8 mouse cellular contexts compared by ENCODE assay signal in genomic region chr9:51102963-51103807, GRCm38 (mm10). TPM values are rescaled to one million over a fixed set of nuclear protein-coding genes. Genes with fewer than 3 reads are reported as not detected.
DNase-seq lines count a peak whose midpoint lies in the region; ATAC-seq and TF ChIP-seq lines count a peak whose summit lies in the region.

No protein-coding gene starts in this region.

- no peak for TF ChIP-seq EP300 in heart, postnatal 0 days (IDR thresholded peaks at IDR 0.05; ENCODE audit: low read depth)

- no peaks in the 10 kb centered on the region for H3K9me3 ChIP-seq in forebrain, embryonic 11.5 days (ENCODE audit: control insufficient read depth, low read length)
- H3K9me3 ChIP-seq in heart, postnatal 0 days (replicated peaks; ENCODE audit: control insufficient read depth, low read length): no peaks in the 10 kb centered on the region

- peaks cover 2% of the 10 kb centered on the region; the same call in 1 of the 2 replicates for H3K4me1 ChIP-seq in forebrain, embryonic 11.5 days (replicated peaks; ENCODE audit: control insufficient read depth, insufficient read depth, low read length)
- 0 out of 2 replicates have a peak, but pooled peaks cover 7% of the 10 kb centered on the region for H3K4me1 ChIP-seq in heart, postnatal 0 days (ENCODE audit: control insufficient read depth, insufficient read depth)
- H3K4me1 ChIP-seq in lung, adult 2 months (ENCODE audit: control insufficient read depth, insufficient read depth, low read length): 0 out of 2 replicates have a peak, but pooled peaks cover 2% of the 10 kb centered on the region

- H3K4me2 ChIP-seq in forebrain, embryonic 11.5 days (ENCODE audit: low read depth, low read length, severe bottlenecking): peak overlapping the region; percentile 97
- H3K4me2 ChIP-seq in heart, postnatal 0 days (ENCODE audit: low read depth, low read length): peak overlapping the region; percentile 99

- peak; percentile 24 for DNase-seq in ES-CJ7 (ENCODE audit: low read depth, low spot score)
- peak; percentile 24 to 34 for DNase-seq in adrenal gland, postnatal 4 days (ENCODE audit: low spot score in 2 of 2)
- peak; percentile 77 for DNase-seq in forebrain, embryonic 11.5 days (ENCODE audit: low spot score)
- peak; percentile 18 for DNase-seq in heart, postnatal 0 days (ENCODE audit: low spot score)
- peak; percentile 55 to 65 for DNase-seq in kidney, postnatal 25 days
- peak; percentile 26 for DNase-seq in lung, adult 2 months
- DNase-seq in ovary, adult 18-20 months (ENCODE audit: low spot score): peak; percentile 38

- TF ChIP-seq POLR2A in lung, adult 2 months (IDR thresholded peaks at IDR 0.05; ENCODE audit: borderline replicate concordance, extremely low read depth, low read depth, low read length): no peak

- TF ChIP-seq CTCF in heart, postnatal 0 days (IDR thresholded peaks at IDR 0.05; ENCODE audit: low read depth): no peak
- TF ChIP-seq CTCF in lung, adult 2 months (IDR thresholded peaks at IDR 0.05; ENCODE audit: insufficient read depth, low read length): no peak

- ATAC-seq in forebrain, embryonic 11.5 days (replicated peaks; ENCODE audit: low FRiP score): peak; percentile 73
- ATAC-seq in heart, postnatal 0 days (ENCODE audit: insufficient read depth, low read depth): peak; percentile 74; the same call in 1 of the 2 replicates
- no peak for ATAC-seq in megakaryocyte-erythroid progenitor cell, adult 5-6 weeks (replicated peaks; ENCODE audit: low FRiP score, low TSS enrichment, poor library complexity, severe bottlenecking)

- peaks cover 6% of the 10 kb centered on the region; the same call in 1 of the 2 replicates for H3K27me3 ChIP-seq in forebrain, embryonic 11.5 days (ENCODE audit: control insufficient read depth, insufficient read depth, low read length)
- peaks cover 22% of the 10 kb centered on the region for H3K27me3 ChIP-seq in heart, postnatal 0 days (ENCODE audit: control insufficient read depth, insufficient read depth, low read length)

- peak overlapping the region; percentile 46 for H3K4me3 ChIP-seq in forebrain, embryonic 11.5 days (ENCODE audit: low read depth, low read length)
- peak overlapping the region; percentile 58 for H3K4me3 ChIP-seq in heart, postnatal 0 days (ENCODE audit: low read depth, low read length)
- peak overlapping the region; percentile 50 for H3K4me3 ChIP-seq in lung, adult 2 months (replicated peaks; ENCODE audit: extremely low read depth, low read depth, low read length)

- H3K36me3 ChIP-seq in forebrain, embryonic 11.5 days (ENCODE audit: control insufficient read depth, insufficient read depth, low read length): no peaks in the 10 kb centered on the region
- H3K36me3 ChIP-seq in heart, postnatal 0 days (replicated peaks; ENCODE audit: control insufficient read depth, insufficient read depth, low read length): no peaks in the 10 kb centered on the region

- H3K9ac ChIP-seq in forebrain, embryonic 11.5 days (ENCODE audit: low read length): peak overlapping the region; percentile 66
- peak overlapping the region; percentile 57 for H3K9ac ChIP-seq in heart, postnatal 0 days (replicated peaks; ENCODE audit: low read depth, low read length)

- H3K27ac ChIP-seq in forebrain, embryonic 11.5 days (ENCODE audit: low read depth, low read length): no peak overlapping the region
- no peak overlapping the region for H3K27ac ChIP-seq in heart, postnatal 0 days (ENCODE audit: low read depth)

- 2% methylated on average over 44 of the region's 44 CpGs for WGBS in forebrain, embryonic 11.5 days
- WGBS in heart, postnatal 0 days: 3% methylated on average over 44 of the region's 44 CpGs
- WGBS in lung, adult 2 months: 4% methylated on average over 41 of the region's 44 CpGs

RNA-seq across cellular contexts. Expression of gene 4833427G06Rik, which starts 1.3 kb away (rescaled TPM):
- total RNA-seq in adrenal gland, postnatal 4 days (2021): under 1 TPM in 1 of 2 experiments, not detected in 1; 0.31 TPM
- polyA plus RNA-seq in forebrain, embryonic 11.5 days (2014; fragmentation: Nextera tagmentation; extraction: Ambion mirVana): not detected in 2 replicates
- total RNA-seq in heart, postnatal 0 days (2014; rRNA removed; ENCODE audit: low replicate concordance): not detected in 2 replicates
- polyA plus RNA-seq in heart, postnatal 0 days (2015; fragmentation: Nextera tagmentation; extraction: Ambion mirVana): 0.21 TPM in 1 of 2 replicates, not detected in the other
- 1.9 and 2.4 TPM in 2 replicates for polyA plus RNA-seq in lung, adult 2 months (2012; rRNA removed)
- total RNA-seq in megakaryocyte-erythroid progenitor cell, adult 5-6 weeks (2014; fragmentation: Nextera tagmentation): not detected in 2 replicates
- not detected in 2 replicates for total RNA-seq in megakaryocyte-erythroid progenitor cell, adult 5-6 weeks (2017)

RNA-seq across cellular contexts. Expression of gene Layn, which starts 26.3 kb away (rescaled TPM):
- 10 to 100 TPM in 1 of 2 experiments, 1 to 10 TPM in 1; 7.7 to 10.4 TPM for total RNA-seq in adrenal gland, postnatal 4 days (2021)
- 1.3 and 1.7 TPM in 2 replicates for polyA plus RNA-seq in forebrain, embryonic 11.5 days (2014; fragmentation: Nextera tagmentation; extraction: Ambion mirVana)
- 8.4 and 9.9 TPM in 2 replicates for total RNA-seq in heart, postnatal 0 days (2014; rRNA removed; ENCODE audit: low replicate concordance)
- polyA plus RNA-seq in heart, postnatal 0 days (2015; fragmentation: Nextera tagmentation; extraction: Ambion mirVana): 6.7 and 6.9 TPM in 2 replicates
- 8.4 and 9.9 TPM in 2 replicates for polyA plus RNA-seq in lung, adult 2 months (2012; rRNA removed)
- total RNA-seq in megakaryocyte-erythroid progenitor cell, adult 5-6 weeks (2014; fragmentation: Nextera tagmentation): not detected in 2 replicates
- total RNA-seq in megakaryocyte-erythroid progenitor cell, adult 5-6 weeks (2017): 6.1 TPM in 1 of 2 replicates, not detected in the other

RNA-seq across cellular contexts. Expression of gene Btg4, which starts 42.5 kb away (rescaled TPM):
- total RNA-seq in adrenal gland, postnatal 4 days (2021): not detected
- not detected in 2 replicates for polyA plus RNA-seq in forebrain, embryonic 11.5 days (2014; fragmentation: Nextera tagmentation; extraction: Ambion mirVana)
- not detected in 2 replicates for total RNA-seq in heart, postnatal 0 days (2014; rRNA removed; ENCODE audit: low replicate concordance)
- not detected in 2 replicates for polyA plus RNA-seq in heart, postnatal 0 days (2015; fragmentation: Nextera tagmentation; extraction: Ambion mirVana)
- 0.08 TPM in 1 of 2 replicates, not detected in the other for polyA plus RNA-seq in lung, adult 2 months (2012; rRNA removed)
- not detected in 2 replicates for total RNA-seq in megakaryocyte-erythroid progenitor cell, adult 5-6 weeks (2014; fragmentation: Nextera tagmentation)
- not detected in 2 replicates for total RNA-seq in megakaryocyte-erythroid progenitor cell, adult 5-6 weeks (2017)

Comparison
In these comparisons a context has a peak if more than half of its experiments do, and no peak if none do; other contexts are left out.
1. DNase-seq: peak in every context shown above with its lines; median percentile 77 in forebrain, embryonic 11.5 days; 60 in kidney, postnatal 25 days; 38 in ovary, adult 18-20 months; 29 in adrenal gland, postnatal 4 days; 26 in lung, adult 2 months; 24 in ES-CJ7; 18 in heart, postnatal 0 days.